Mouse (Mus musculus): ENCODE measurements around the gene Ppp1r8.
A peak's percentile ranks its signal among the peaks of the same experiment; 100 is the strongest.

The Ppp1r8 gene

GRCm38 (mm10) chr4:132842970-132843704 lies at the start of gene Ppp1r8:
Gene Ppp1r8 (minus strand): TSS chr4:132843169.
- DNase-seq (ENCODE audit: low read depth), result peak; percentile 94

GRCm38 (mm10) chr4:132884844-132885374 lies 41.9 kb upstream of the Ppp1r8 start:
- DNase-seq (ENCODE audit: low read depth), result no peak

- peak; percentile 86 for DNase-seq (ENCODE audit: low read depth)
Measured at GRCm38 (mm10) chr4:132884064-132884843, 41.3 kb upstream of the Ppp1r8 start, which contains the start of gene Stx12. Gene Stx12 (minus strand): TSS chr4:132884509.

GRCm38 (mm10) chr4:132883561-132884063 lies 40.6 kb upstream of the Ppp1r8 start:
- peak; percentile 57 for DNase-seq (ENCODE audit: low read depth)

GRCm38 (mm10) chr4:132874363-132875097 lies 31.6 kb upstream of the Ppp1r8 start:
- DNase-seq (ENCODE audit: low read depth), result no peak

GRCm38 (mm10) chr4:132873481-132874362 lies 30.8 kb upstream of the Ppp1r8 start:
- DNase-seq (ENCODE audit: low read depth), result no peak

DNA sequence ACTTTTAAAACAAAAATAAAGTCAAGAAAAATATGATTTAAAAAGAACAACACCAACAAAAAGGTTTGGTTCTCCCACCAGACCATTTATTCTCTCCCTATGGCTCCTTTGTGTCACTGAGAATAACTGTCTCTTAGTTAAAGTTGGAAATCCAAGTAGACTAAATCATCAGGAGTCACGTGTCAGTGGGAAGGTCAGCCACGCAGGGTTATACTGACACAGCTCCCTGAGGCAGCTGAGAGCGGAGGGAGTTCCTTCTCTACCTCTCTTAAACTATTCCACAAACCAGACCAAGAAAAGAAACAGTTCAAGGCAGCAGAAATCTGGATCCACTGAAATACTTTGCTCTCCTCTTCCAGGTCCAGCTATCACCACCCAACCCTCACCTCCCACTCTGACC lies 28.1 kb upstream of the Ppp1r8 start:
- DNase-seq (ENCODE audit: low read depth), result no peak

GRCm38 (mm10) chr4:132864856-132865255 lies 21.9 kb upstream of the Ppp1r8 start:
- DNase-seq (ENCODE audit: low read depth), result no peak

GRCm38 (mm10) chr4:132863012-132863411 lies 20.0 kb upstream of the Ppp1r8 start:
- no peak for DNase-seq (ENCODE audit: low read depth)

- DNase-seq (ENCODE audit: low read depth), result no peak
Measured at GRCm38 (mm10) chr4:132860880-132861279, 17.9 kb upstream of the Ppp1r8 start.

DNA sequence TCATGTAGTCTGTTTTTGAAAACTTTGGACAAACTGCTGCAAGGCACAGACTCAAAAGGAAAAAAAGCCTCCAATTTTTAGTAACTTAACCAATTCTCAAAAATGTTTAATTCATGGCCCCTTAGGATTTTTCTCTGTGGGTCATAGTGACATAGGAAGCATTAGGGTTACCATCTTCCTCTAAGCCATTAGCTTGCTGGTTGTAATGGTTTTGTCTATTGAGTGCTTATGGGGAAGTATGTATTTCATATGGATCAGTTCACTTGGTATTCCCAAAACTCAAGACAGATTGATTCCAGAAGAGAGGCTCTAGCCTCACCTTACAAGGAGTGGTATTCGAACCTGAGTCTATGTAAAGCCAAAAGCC lies 719 bp upstream of the Ppp1r8 start:
- peak; percentile 17 for DNase-seq (ENCODE audit: low read depth)

GRCm38 (mm10) chr4:132842281-132842906 lies 575 bp downstream of the Ppp1r8 start:
- peak; percentile 51 for DNase-seq (ENCODE audit: low read depth)

DNA sequence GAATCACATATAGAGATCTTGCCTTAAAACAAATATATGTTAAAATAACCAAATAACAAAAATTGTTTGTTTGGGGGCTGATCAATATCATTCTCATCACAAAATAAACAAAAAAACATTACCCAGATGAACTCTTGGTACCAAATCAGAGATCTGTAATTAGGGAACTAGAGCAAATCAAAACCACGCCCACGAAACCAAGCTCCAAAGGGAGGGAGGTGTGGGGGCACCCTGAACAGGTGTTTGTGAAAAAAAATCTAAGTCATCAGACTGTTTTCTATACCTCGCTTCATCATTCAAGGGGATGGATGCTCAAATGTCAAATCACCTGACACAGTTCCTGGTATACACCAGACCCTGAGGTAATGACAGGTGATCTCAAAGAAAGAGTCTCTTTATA lies 1.5 kb downstream of the Ppp1r8 start:
- no peak for DNase-seq (ENCODE audit: low read depth)

GRCm38 (mm10) chr4:132823614-132824366 lies 19.2 kb downstream of the Ppp1r8 start:
- peak; percentile 86 for DNase-seq (ENCODE audit: low read depth)

- no peak for DNase-seq (ENCODE audit: low read depth)
Measured at GRCm38 (mm10) chr4:132818442-132818841, 24.5 kb downstream of the Ppp1r8 start.

- no peak for DNase-seq (ENCODE audit: low read depth)
Measured at GRCm38 (mm10) chr4:132816855-132817254, 26.1 kb downstream of the Ppp1r8 start.

DNA sequence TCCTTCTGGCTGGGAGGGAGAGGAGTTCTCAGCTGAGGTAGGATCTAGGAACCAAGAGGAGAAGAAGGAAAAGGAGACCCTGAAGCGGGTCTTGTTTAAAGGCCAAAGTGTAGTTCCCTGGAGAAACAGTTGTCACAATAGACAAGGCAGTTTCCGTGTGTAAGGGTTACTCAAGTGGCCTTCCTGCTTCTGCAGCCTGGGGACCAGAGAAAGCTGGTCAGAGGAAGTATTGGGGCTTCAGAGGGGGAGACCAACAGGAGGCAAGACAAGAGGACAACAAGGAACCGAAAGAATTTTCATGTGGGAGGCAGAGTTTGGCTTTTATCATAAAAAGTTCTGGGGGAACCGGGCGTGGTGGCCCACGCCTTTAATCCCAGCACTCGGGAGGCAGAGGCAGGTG lies 26.6 kb downstream of the Ppp1r8 start:
- no peak for DNase-seq (ENCODE audit: low read depth)

- DNase-seq (ENCODE audit: low read depth), result no peak
Measured at GRCm38 (mm10) chr4:132809621-132810020, 33.3 kb downstream of the Ppp1r8 start.

- DNase-seq (ENCODE audit: low read depth), result no peak
Measured at GRCm38 (mm10) chr4:132807771-132808641, 35.0 kb downstream of the Ppp1r8 start.
